Mouse (Mus musculus) bone marrow macrophage, adult 2 months (primary cell): ENCODE results near the gene Cpsf4. TPM values are rescaled to one million over a fixed set of nuclear protein-coding genes. Genes with fewer than 3 reads are reported as not detected.
"Not testable (repeated sequence)": the region's sequence is repeated elsewhere in the genome, so short reads cannot be mapped to it uniquely, and the experiment has no call there.

Source experiments
- H3K27ac ChIP-seq: 2 replicates; pipeline ENCODE4 v1.5.1; 2012; ENCODE audit warnings: low read depth, low read length; ENCODE audit not compliant: insufficient read depth
- H3K4me1 ChIP-seq: 2 replicates; pipeline ENCODE4 v1.6.1; 2012; ENCODE audit warnings: low read length; ENCODE audit not compliant: control insufficient read depth, insufficient read depth
- H3K4me3 ChIP-seq: 2 replicates; pipeline ENCODE4 v1.5.1; 2012; ENCODE audit warnings: mild to moderate bottlenecking, low read length, moderate library complexity; ENCODE audit not compliant: insufficient read depth
- CTCF ChIP-seq: IDR thresholded peaks from 2 replicates; pipeline ENCODE4 v1.5.1; 2012; ENCODE audit warnings: low read depth, mild to moderate bottlenecking, low read length, moderate library complexity
- POLR2A ChIP-seq: IDR thresholded peaks from 2 replicates; pipeline ENCODE4 v1.6.1; 2012; ENCODE audit warnings: mild to moderate bottlenecking, low read depth, low read length, borderline replicate concordance
- polyA plus RNA-seq: library from polyadenylated mRNA; stranded (reverse); fragments of >200 nt; gene quantifications from 2 replicates; pipeline ENCODE4 v1.2.4, GENCODE M21; 2012; ENCODE audit not compliant: missing spikeins, insufficient read depth, insufficient read length

Gene Cpsf4
- polyA plus RNA-seq, 1 experiment: 24.9 TPM

GRCm38 (mm10) chr5:145218206-145218605 is 51.2 kb downstream of the Cpsf4 start:
- TF ChIP-seq POLR2A: no peak
- TF ChIP-seq CTCF: no peak
- H3K27ac ChIP-seq: no peak overlapping the region
- peaks cover 4% of the 10 kb centered on the region for H3K4me1 ChIP-seq
- H3K4me3 ChIP-seq: no peak overlapping the region

- Histone ChIP-seq H3K27ac (no peak overlapping the region), H3K4me3 (no peak overlapping the region), H3K4me1 (peaks cover 4% of the 10 kb centered on the region)
- TF ChIP-seq CTCF (no peak), POLR2A (no peak)
Observed at GRCm38 (mm10) chr5:145218671-145219070, 51.7 kb downstream of the Cpsf4 start.

- H3K4me3 ChIP-seq: no peak overlapping the region
- no peak for TF ChIP-seq CTCF
- TF ChIP-seq POLR2A: no peak
- H3K4me1 ChIP-seq: peaks cover 4% of the 10 kb centered on the region
- H3K27ac ChIP-seq: no peak overlapping the region
Observed at GRCm38 (mm10) chr5:145219981-145220380, 53.0 kb downstream of the Cpsf4 start.

GRCm38 (mm10) chr5:145222840-145223239 is 55.8 kb downstream of the Cpsf4 start:
- no peak overlapping the region for H3K27ac ChIP-seq
- TF ChIP-seq CTCF: no peak
- TF ChIP-seq POLR2A: no peak
- peaks cover 4% of the 10 kb centered on the region for H3K4me1 ChIP-seq
- H3K4me3 ChIP-seq: no peak overlapping the region

GRCm38 (mm10) chr5:145223395-145223794 is 56.4 kb downstream of the Cpsf4 start:
- no peak overlapping the region for H3K27ac ChIP-seq
- peaks cover 4% of the 10 kb centered on the region for H3K4me1 ChIP-seq
- H3K4me3 ChIP-seq: no peak overlapping the region
- TF ChIP-seq POLR2A (no peak), CTCF (no peak)

- TF ChIP-seq CTCF: no peak
- TF ChIP-seq POLR2A: no peak
- H3K27ac ChIP-seq: no peak overlapping the region
- no peak overlapping the region for H3K4me3 ChIP-seq
Observed at GRCm38 (mm10) chr5:145226453-145226852, 59.4 kb downstream of the Cpsf4 start.

GRCm38 (mm10) chr5:145229283-145229682 is 62.3 kb downstream of the Cpsf4 start:
- not testable (repeated sequence) for H3K27ac ChIP-seq, H3K4me3 ChIP-seq, H3K4me1 ChIP-seq

More at GRCm38 (mm10) chr5:145226453-145226852, 59.4 kb downstream of the Cpsf4 start:
- peaks cover 8% of the 10 kb centered on the region for H3K4me1 ChIP-seq

- H3K27ac ChIP-seq: peak overlapping the region; percentile 92
- no peak for TF ChIP-seq POLR2A
- TF ChIP-seq CTCF: no peak
- H3K4me3 ChIP-seq: peak overlapping the region; percentile 68; the same call in 1 of the 2 replicates
- peaks cover 8% of the 10 kb centered on the region; the same call in 1 of the 2 replicates for H3K4me1 ChIP-seq
Observed at GRCm38 (mm10) chr5:145230641-145231040, 63.6 kb downstream of the Cpsf4 start.

GRCm38 (mm10) chr5:145231367-145231871 is 64.4 kb downstream of the Cpsf4 start, which contains the start of gene Zfp655:
Gene Zfp655 (plus strand): TSS chr5:145231715.
- H3K27ac ChIP-seq: peak within 1 kb of the TSS; percentile 92
- TF ChIP-seq POLR2A (no peak), CTCF (no peak)
- peaks cover 8% of the 10 kb centered on the region; the same call in 1 of the 2 replicates for H3K4me1 ChIP-seq
- peak within 1 kb of the TSS; percentile 68 for H3K4me3 ChIP-seq

Other genes with a start within 250 kb of the Cpsf4 start
- gene Smurf1, start 201.4 kb upstream of the Cpsf4 start, polyA plus RNA-seq: 9.4 and 11.5 TPM in 2 replicates
- not detected in 2 replicates for gene Gm4871, start 134.5 kb upstream of the Cpsf4 start, polyA plus RNA-seq
- gene 1700018F24Rik, start 124.2 kb upstream of the Cpsf4 start, polyA plus RNA-seq: not detected in 2 replicates
- gene Arpc1a, start 83.4 kb upstream of the Cpsf4 start, polyA plus RNA-seq: 78.6 and 92.3 TPM in 2 replicates
- not detected in 2 replicates for gene Kpna7, start 83.2 kb upstream of the Cpsf4 start, polyA plus RNA-seq
- gene Arpc1b, start 53.0 kb upstream of the Cpsf4 start, polyA plus RNA-seq: 829 and 891 TPM in 2 replicates
- 72.8 and 76.5 TPM in 2 replicates for gene Pdap1, start 27.0 kb upstream of the Cpsf4 start, polyA plus RNA-seq
- gene Bud31, start 26.9 kb upstream of the Cpsf4 start, polyA plus RNA-seq: 128 and 135 TPM in 2 replicates
- gene Ptcd1, start 105 bp upstream of the Cpsf4 start, polyA plus RNA-seq: 10.0 and 11.4 TPM in 2 replicates
- 271 and 314 TPM in 2 replicates for gene Atp5j2, start 24.8 kb downstream of the Cpsf4 start, polyA plus RNA-seq
- gene Zkscan14, start 34.7 kb downstream of the Cpsf4 start, polyA plus RNA-seq: 8.0 and 8.4 TPM in 2 replicates
- gene Zkscan5, start 37.3 kb downstream of the Cpsf4 start, polyA plus RNA-seq: 7.8 and 9.5 TPM in 2 replicates
- gene Zfp655, start 64.5 kb downstream of the Cpsf4 start, polyA plus RNA-seq: 26.7 and 27.5 TPM in 2 replicates
- gene Zscan25, start 113.3 kb downstream of the Cpsf4 start, polyA plus RNA-seq: 6.9 and 7.7 TPM in 2 replicates
- not detected in 2 replicates for gene Cyp3a57, start 178.1 kb downstream of the Cpsf4 start, polyA plus RNA-seq